Mouse (Mus musculus) ovary, postnatal 10 days (tissue): ENCODE measurements around the gene Polr2j.
"Not testable (repeated sequence)": the region's sequence is repeated elsewhere in the genome, so short reads cannot be mapped to it uniquely, and the experiment has no call there.

ENCODE experiments used
- DNase-seq: peaks from one replicate; pipeline ENCODE4 v3.0.0; 2022; ENCODE audit warnings: low spot score

Polr2j gene

DNA sequence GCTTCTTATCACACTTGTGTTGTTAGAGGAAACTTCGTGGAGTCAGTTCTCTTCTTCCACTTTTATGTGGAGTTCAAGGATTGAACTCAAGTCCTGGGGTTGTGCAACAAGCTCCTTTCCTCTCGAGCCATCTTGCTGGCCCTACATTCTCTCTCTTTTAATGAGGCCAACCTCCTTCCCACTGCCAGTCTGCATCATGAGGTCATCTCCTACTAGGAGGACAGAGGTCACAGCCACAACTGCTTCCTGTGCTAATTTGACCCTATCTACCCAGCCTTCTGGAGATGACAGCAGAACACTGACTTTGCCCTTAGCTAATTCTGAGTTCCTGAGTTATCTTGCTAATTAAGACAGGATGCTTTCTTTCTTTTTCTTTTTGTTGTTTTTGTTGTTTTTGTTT lies 7.9 kb upstream of the Polr2j start:
- DNase-seq: no peak

DNA sequence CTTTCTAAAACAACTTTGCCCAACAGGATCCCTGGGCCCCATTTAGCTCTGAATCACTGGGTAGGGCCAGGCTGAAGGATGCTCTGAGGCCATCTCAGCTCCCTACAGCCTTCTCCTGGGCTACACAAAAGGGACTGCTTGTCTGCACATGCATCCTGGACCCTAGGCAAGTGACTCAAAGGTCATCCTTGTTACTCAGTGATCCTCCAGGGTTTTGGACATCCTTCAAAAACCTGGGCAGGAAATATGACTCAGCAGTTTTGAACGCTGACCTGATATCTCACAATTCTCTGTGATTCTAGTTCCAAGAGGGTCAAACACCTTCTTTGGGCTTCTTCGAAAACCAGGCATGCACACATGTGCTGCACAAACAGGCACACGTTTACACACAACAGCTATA lies 7.4 kb upstream of the Polr2j start:
- DNase-seq: no peak

DNA sequence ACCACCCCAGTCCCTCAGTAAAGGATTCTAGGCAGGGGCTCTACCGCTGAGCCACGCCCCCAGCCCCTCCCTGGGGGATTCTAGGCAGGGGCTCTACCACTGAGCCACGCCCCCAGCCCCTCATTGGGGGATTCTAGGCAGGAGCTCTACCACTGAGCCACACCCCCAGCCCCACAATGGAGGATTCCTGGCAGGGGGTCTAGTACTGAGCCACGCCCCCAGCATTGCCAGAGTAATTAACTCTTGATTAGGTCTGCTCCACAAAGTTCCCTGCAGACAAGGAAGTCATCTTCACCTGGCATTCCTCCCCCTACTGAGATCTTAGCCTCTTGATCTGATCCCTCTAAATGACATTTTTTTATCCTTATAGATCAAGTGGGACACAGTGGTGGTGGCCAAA lies 2.9 kb upstream of the Polr2j start:
- DNase-seq: not testable (repeated sequence)

DNA sequence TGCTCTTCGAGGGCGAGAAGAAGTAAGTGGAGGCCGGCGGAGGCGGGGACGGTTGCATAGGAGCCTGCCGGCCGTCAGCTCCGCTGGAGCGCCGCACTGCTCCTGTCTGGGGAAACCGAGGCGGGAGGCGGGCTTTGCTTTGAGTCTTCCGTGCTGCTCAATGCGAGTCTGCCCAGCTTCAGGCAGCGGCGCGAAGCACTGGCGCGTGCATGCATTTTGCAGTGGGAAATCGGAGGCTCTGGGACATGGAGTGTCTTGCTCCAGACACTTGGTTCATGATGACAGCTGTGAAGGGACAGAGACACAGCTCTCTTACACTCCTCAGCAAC lies 317 bp downstream of the Polr2j start:
- no peak for DNase-seq

DNA sequence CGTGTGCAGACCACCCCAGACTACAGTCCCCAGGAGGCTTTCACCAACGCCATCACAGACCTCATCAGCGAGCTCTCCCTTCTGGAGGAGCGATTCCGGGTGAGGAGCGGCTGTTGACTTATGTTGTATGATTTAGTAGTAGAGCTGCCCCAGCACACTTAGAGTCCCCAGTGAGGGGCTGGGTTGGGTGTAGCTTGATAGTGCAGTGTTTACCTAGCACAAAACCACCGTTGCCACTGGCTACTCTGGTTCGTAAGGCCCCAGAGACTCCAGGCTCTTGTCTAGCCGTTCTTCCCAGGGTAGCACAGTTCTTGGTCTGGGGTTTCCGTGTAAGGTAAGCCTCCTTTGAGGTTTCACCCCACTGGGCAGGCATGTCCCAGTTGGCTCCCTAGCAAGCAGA lies 5.7 kb downstream of the Polr2j start:
- no peak for DNase-seq

DNA sequence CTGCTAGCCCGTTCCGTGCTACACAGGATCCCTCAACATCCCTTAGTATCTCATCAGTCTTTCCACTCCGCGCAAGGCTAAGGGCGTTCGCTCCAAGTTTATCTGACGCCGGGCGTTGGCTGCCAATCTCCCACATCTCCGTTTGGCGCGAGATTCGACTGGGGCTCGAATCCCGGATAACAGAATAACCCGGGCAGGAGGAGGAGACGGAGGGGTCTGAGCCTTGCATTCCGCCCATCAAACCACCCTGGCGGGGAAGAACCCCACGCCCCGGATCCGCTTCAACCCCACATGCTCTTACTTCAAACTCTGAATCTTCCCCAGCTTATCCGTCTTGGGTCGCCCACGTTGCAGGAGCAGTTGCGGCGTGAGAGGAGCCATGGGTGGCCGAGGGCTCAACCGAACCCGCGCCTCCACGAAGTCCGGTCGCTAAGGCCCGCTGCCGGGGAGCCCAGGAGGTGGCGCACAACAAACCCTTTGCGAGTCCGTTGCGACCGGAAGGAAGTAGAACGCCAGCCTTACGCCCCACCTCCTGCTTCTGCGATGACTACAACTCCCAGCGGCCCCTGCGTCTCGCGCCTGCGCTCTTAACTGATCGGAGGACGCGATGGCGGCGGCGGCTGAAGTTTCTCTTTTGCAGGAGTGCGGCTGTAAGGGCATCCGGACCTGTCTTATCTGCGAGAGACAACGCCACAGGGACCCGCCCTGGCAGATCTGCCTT lies 19.3 kb downstream of the Polr2j start, which contains the start of the genes Lrwd1 and Alkbh4:
Gene Lrwd1, minus strand, starts transcription at position 504 of the 721 bp plus-strand sequence.
Gene Alkbh4, plus strand, starts transcription at position 576 of the 721 bp plus-strand sequence.
- DNase-seq: peak; percentile 73

DNA sequence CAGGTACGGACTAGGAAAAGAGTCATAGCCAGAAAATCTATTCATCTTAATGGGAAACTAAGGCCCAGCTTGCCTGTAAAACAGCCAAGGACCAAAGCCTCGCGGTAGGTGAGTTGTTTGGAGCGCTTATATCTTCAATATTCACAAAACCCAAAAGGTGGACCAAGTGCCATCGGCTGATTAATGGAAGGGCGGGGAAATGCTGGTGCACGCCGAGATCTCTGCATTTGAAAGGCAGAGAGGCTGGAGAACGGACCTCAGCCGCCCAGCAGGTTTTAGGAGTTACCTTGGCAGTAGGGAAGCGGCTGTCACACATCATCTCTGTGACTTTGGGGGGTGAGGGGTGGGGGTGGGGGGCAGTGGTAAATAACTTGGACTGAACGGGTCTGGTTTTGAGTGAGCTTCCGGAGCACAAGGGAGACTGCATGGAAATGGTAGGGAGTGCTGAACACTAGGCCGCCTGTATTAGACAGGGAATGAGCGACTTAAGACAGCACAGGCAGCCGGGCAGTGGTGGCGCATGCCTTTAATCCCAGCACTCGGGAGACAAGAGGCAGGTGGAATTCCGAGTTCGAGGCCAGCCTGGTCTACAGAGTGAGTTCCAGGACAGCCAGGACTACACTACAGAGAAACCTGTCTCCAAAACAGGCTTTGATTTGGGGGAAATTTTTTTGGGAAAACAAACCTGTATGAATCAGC lies 20.0 kb downstream of the Polr2j start:
- DNase-seq: no peak

DNA sequence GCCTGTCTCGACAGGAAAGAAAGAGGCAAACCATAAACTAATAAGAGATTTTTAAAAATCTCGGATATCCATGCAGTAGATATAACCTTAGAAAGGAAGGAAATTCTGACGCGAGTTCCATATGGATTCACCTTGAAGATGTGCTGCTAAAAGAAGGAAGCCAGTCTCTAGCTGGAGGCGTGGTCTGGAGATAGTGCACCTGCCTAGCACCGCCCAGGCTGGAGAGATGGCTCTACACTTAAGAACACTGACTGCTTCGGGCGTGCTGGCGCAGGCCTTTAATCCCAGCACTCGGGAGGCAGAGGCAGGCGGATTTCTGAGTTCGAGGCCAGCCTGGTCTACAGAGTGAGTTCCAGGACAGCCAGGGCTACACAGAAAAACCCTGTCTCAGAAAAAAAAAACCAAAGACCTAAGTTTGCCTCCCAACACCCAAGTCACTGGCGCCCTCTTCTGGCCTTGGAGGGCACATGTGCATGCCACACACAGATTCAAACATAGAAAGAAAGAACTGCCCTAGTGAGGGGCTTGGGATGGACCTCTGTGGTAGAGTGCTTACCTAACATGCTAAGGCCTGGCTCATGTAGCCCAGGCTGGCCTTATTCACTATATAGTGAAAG lies 21.3 kb downstream of the Polr2j start:
- DNase-seq: no peak

DNA sequence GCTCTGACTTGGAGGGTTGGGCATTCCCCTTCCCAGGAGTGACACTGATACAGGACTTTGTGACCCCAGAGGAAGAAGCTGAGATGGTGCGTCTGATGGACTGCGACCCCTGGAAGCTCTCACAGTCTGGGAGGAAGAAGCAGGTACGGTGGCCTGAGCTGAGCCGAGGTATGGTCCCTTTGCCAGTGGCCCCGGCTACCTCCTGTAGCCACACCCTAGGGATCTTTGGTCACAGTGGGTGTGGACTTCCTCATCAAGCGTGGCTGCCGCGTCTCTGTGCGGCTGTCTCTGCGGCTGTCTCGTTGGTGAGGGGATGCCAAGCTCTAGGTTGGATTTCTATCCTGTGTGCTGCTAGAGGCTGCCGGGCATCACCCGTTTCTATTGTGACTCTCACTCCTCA lies 23.0 kb downstream of the Polr2j start:
- DNase-seq: no peak

DNA sequence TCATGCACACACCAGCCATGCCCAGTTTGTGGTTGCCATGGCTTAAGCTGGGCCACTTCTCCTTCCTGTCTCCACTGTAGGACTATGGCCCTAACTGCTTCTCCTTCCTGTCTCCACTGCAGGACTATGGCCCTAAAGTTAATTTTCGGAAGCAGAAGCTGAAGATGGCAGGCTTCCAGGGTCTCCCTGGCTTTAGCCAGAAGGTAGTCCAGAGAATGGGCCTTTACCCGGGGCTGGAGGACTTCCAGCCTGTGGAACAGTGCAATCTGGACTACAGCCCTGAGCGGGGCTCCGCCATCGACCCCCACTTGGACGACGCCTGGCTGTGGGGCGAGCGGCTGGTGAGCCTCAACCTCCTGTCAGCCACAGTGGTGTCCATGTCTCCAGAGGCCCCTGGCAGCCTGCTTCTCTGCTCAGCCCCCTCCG lies 23.6 kb downstream of the Polr2j start:
- DNase-seq: no peak

DNA sequence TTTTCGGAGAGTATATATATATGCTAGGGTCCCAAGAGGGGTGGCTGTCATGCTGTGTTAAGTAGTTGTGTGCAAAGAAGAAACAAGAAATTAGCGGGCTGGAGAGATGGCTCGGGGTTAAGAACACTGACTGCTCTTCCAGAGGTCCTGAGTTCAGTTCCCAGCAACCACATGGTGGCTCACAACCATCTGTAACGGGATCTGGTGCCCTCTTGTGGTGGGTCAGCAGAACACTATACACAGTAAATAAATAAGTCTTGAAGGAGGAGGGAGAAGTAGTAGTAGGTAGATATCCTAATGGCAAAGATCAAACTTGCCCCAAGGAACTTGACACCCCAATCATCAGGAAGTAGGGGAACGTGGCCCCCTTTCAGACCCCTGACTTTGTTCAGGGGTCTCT lies 26.3 kb downstream of the Polr2j start:
- no peak for DNase-seq

DNA sequence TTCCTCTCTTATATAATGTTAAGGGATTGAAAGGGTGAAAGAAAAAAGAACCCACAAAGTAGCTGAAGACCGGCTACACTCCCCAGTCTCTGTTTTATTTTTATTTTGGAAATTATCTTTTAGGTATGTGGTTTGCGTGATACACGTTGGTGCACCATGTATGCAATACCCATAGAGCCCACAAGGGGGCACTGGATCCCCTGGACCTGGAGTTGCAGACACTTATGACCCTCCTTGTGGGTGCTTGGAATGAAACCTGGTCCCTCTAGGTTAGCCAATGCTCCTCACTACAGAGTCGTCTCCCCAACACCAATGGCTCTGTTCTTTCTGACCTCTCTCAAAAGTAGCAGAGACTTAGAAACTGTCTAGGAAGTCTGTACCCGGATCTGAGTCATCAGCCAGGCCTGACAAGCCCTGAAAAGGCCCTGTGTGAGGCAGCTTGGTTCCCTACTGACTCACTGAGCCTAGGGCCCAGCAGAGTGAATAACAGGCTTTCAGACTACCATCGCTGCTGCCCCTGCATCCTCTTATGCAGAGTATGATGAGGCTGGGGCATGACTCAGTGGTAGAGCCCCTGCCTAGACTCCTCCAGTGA lies 26.8 kb downstream of the Polr2j start:
- no peak for DNase-seq

DNA sequence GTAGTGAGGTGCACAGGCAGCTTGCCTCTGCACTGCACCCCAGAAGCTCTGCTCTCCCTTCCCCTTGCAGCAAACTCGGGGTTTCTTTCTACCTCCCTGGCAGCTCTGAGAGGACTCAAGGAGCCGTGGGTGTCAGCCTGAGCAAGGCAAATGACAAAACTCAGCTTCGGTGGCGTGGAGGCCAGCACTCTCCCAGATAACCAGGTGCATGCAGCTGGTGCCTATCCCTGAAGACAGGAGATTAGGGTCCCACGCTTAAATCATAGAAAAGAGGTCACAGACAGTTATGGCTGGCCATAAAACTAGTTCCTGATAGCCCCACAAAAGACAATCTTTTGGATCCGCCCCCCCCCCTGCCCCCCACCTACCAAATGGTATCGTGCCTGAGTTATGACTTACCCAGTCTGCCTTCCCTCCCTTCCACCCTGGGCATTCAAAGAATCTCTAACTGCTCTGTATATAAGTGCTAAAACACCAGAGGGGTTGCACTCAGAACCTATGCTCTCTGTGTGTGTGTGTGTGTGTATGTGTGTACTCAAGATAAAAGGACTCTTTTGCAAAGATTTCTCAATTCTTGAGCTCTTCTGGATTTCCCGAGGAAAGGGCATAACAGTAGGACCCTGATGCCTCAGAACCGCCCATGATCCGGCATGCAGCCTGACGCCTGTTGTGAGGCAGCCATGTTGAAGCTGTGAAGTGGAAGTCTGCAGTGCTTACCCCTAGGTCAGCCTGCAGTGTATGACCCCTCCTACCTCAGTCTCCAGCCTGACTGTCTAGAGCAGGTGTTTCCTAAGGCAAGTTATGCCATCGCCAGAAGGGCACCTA lies 28.4 kb downstream of the Polr2j start:
- DNase-seq: no peak

DNA sequence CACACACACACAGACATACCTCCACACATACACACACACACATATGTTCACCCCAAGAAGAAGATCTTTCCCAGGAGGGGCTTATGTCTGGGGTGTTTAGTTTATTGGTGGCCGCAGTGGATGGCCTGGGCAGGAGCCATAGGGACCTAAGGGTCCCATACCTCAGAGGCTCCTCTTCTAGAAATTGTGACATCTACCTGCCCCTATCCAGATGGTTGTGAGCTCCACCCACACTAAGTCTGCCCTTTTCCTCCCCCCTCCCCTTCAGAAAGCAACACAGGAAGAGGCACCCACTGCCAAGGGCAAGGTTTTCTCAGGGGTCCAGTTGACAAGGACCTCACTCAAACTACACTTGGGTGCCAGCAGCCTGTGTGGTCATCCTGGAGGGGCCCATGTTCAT lies 30.5 kb downstream of the Polr2j start:
- DNase-seq: no peak

DNA sequence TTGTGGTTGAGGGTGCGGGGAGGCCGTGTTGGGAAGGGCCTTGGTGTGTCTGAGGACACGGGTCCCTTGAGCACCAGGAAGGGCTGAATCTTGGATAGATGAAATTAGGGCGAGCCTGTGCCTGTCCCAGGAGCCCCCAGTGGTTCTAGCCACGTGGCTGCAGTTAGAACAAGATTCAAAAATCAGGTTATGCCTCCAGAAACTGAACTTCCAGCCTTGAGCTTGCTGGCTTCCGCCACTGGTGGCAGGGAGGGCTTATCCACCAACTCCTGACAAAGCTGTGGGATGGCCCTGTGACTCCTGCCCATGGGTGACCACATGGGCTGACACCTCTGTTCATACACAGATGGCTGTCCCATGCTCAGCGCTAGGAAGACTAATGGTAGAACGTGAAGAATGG lies 31.3 kb downstream of the Polr2j start:
- no peak for DNase-seq

DNA sequence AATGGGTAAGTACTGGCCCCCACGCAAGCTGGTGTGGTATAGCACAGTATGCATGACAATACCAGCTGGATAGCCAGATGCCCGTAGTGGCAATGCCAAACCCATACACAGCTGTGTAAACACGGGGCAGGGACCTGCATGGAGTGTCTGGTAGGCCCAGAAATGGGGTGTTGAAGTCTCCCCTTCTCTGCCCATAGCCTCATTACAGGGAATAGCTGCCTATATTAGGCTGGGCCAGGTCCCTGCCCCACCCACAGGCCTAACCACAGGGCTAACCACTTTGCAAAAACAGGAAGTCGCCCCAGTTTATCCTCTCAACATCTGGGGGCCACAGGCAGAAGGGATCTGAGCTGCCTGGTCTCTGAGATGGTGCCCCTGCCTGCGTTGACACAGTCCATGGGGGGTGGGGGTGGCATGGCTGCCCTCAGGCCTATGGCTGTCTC lies 32.7 kb downstream of the Polr2j start:
- not testable (repeated sequence) for DNase-seq

DNA sequence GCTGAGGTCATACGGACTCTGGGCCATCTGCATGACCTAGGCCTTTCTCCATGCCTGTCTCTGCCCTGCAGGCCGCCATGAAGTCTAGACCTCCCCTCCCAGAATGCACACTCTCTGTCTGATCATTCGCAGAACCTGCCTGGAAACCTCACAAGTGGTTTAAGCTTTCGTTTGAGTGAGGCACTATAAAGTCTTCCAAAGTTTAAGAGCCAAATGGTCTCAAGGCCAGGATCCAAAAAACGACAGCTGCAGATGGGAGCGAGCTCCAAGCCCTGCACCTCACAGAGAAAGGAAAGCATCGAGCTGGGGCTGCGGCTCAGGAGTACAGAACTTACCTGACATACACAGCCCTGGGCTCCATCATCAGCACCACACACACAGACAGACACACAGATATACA lies 35.9 kb downstream of the Polr2j start:
- DNase-seq: no peak

DNA sequence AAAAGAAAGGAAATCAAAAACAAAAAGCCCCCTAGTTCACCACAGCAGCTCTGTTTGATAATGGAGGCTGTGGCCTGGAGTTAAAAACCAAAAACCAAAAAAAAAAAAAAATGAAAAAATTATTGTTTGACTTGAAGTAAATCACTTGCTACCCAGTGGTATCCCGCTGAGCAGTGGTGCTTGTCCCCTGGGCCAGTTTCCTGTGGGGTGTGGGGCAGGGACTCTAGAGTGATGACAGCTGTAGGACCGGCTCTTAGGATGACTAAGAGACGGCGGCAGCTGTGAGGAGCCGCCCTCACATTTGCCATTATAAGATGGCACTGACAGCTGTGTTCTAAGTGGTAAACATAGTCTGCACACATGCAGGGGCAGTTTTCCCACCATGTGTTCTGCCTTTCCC lies 39.0 kb downstream of the Polr2j start:
- no peak for DNase-seq

DNA sequence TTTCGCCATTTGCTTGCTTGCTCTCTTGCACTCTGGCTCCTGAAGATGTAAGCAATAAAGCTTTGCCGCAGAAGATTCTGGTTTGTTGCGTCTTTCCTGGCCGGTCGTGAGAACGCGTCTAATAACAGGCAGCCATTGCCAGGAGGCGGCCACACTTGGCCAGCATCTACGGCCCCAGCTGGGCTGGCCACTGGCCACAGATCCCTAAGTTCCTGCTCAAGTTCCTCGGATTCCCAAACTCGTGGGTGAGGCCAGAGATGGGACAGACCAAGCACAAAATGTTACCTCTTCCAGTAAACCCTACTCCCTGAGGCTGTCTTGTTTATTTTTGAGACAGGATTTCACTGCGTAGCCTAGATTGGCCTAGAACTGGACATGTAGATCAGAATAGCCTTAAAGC lies 43.7 kb downstream of the Polr2j start:
- DNase-seq: not testable (repeated sequence)

DNA sequence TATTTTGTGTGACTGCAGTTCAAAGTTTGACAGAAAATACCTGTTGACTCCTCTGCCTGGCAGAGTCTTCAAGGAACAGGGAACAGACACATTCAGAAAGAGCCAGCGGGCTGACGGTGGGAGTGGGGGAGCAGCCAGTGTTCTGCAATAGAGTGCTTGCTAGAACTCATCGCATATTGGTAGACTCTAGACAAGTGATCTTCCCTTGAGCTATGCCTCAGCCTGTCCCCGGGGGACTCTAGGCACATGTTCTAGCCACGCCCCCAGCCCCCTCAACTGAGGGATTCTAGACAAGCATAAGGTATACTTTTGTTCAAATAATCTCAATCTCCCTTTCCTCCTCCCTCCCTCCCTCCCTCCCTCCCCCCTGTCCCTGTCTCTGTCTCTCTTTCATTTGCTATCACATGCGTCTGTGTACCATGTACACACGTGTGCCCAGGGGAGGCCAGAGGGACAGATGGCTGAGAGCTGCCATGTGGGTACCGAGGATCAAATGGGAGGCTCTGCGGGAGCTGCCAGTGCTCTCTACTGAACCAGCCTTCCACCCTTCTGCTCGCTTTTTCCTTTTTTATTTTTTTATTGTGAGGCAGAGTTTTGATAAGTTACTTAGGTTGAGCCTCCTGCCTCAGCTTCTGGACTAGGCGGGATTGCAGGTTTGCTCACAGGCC lies 47.5 kb downstream of the Polr2j start:
- DNase-seq: no peak

DNA sequence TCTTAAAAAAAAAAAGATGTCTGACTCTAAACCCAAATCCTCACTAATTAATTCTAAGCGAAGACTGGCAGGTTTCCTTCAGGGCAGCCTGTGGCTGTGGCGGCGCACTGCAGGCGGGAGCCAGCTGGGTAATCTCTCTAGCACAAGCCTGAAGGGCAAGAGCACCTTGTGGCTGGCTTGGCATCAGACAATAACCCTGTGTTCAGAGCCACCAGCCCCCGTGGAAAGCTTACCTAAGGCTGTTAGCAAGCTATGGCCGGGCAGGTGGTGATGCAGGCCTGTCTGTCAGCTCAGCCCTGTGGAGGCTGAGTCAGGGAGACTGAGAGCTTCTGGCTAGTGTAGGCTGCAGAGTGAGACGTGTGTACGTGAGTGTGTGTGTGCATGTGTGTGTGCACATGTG lies 48.8 kb downstream of the Polr2j start:
- no peak for DNase-seq
